Comparison of ENCODE assay signal across 8 mouse cellular contexts in the genomic region with DNA sequence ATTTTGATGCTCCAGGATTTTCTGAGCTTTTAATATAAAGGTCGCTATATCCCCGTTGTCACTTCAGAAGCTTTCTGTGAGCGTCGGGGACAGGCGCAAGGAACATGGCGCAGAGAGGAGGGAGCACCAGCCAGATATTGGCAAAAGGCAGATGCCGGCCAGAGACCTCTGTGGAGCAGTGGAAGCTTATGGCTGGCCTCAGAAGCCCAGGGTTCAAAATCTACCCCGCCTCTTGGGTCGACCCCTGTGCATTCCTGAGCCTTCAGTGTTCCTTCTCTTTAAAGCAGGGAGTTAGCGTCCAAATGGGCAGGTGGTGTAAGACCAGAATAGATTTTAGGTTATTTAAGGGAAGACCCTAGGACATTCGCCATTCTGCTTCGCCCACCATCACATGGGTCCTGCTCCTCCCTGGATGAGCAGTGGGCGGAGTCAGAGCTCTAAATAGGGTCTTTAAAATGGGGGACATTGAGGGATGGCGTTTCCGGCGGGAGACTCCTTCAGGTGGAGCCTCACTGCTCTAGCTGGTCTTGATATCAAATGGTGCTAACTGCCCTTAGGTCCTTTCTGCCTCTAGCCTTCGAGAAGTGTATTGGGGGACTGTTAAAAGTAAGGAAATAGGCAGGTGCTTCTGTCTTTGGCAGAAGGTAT. TPM values are rescaled to one million over a fixed set of nuclear protein-coding genes. Genes with fewer than 3 reads are reported as not detected.
A peak's percentile ranks its signal among the peaks of the same experiment; 100 is the strongest.
DNase-seq lines count a peak whose midpoint lies in the region; ATAC-seq lines count a peak whose summit lies in the region.

No protein-coding gene starts in this region.

- H3K27me3 ChIP-seq in lung, embryonic 16.5 days (ENCODE audit: control insufficient read depth, insufficient read depth, low read depth, low read length) = peaks cover 16% of the 10 kb centered on the region
- H3K27me3 ChIP-seq in intestine, embryonic 16.5 days (replicated peaks; ENCODE audit: control insufficient read depth, insufficient read depth, low read length) = peaks cover 10% of the 10 kb centered on the region
- H3K27me3 ChIP-seq in stomach, embryonic 14.5 days (ENCODE audit: control insufficient read depth, insufficient read depth, low read length) = 0 out of 2 replicates have a peak, but pooled peaks cover 4% of the 10 kb centered on the region

- H3K4me1 ChIP-seq in lung, embryonic 16.5 days (replicated peaks; ENCODE audit: control insufficient read depth, insufficient read depth, low read length) = peaks cover 6% of the 10 kb centered on the region
- no peaks in the 10 kb centered on the region for H3K4me1 ChIP-seq in intestine, embryonic 16.5 days (ENCODE audit: control insufficient read depth, insufficient read depth, low read length)
- H3K4me1 ChIP-seq in stomach, embryonic 14.5 days (ENCODE audit: control insufficient read depth, insufficient read depth, low read length) = no peaks in the 10 kb centered on the region

- no peaks in the 10 kb centered on the region for H3K36me3 ChIP-seq in lung, embryonic 16.5 days (ENCODE audit: control insufficient read depth, insufficient read depth, low read length)
- H3K36me3 ChIP-seq in intestine, embryonic 16.5 days (ENCODE audit: control insufficient read depth, insufficient read depth, low read length) = no peaks in the 10 kb centered on the region
- H3K36me3 ChIP-seq in stomach, embryonic 14.5 days (ENCODE audit: control insufficient read depth, insufficient read depth, low read length) = no peaks in the 10 kb centered on the region

- no peak for ATAC-seq in lung, embryonic 16.5 days (ENCODE audit: low read depth)
- ATAC-seq in intestine, embryonic 16.5 days = no peak
- ATAC-seq in stomach, embryonic 14.5 days (ENCODE audit: insufficient number of reproducible peaks, insufficient read depth, low FRiP score, low read depth) = no peak

- H3K9ac ChIP-seq in lung, embryonic 16.5 days (ENCODE audit: low read length) = no peak overlapping the region
- H3K9ac ChIP-seq in intestine, embryonic 16.5 days (ENCODE audit: low read depth, low read length) = peak overlapping the region; percentile 50; the same call in 1 of the 2 replicates
- no peak overlapping the region for H3K9ac ChIP-seq in stomach, embryonic 14.5 days (replicated peaks; ENCODE audit: low read depth, low read length)

- H3K9me3 ChIP-seq in lung, embryonic 16.5 days (ENCODE audit: control insufficient read depth, low read length) = no peaks in the 10 kb centered on the region
- no peaks in the 10 kb centered on the region for H3K9me3 ChIP-seq in intestine, embryonic 16.5 days (ENCODE audit: control insufficient read depth, low read length)
- H3K9me3 ChIP-seq in stomach, embryonic 14.5 days (ENCODE audit: control insufficient read depth, low read depth, low read length) = no peaks in the 10 kb centered on the region

- peak overlapping the region; percentile 24 for H3K4me3 ChIP-seq in lung, embryonic 16.5 days (ENCODE audit: low read length)
- H3K4me3 ChIP-seq in intestine, embryonic 16.5 days (ENCODE audit: low read length) = peak overlapping the region; percentile 30
- peak overlapping the region; percentile 16; the same call in 1 of the 2 replicates for H3K4me3 ChIP-seq in stomach, embryonic 14.5 days (ENCODE audit: low read depth, low read length)

- no peak overlapping the region for H3K27ac ChIP-seq in lung, embryonic 16.5 days (ENCODE audit: low read length)
- no peak overlapping the region for H3K27ac ChIP-seq in intestine, embryonic 16.5 days (ENCODE audit: low read length)
- no peak overlapping the region for H3K27ac ChIP-seq in stomach, embryonic 14.5 days (ENCODE audit: low read length)

- peak overlapping the region; percentile 51 for H3K4me2 ChIP-seq in lung, embryonic 16.5 days (ENCODE audit: low read depth, low read length)
- H3K4me2 ChIP-seq in intestine, embryonic 16.5 days (ENCODE audit: low read depth, low read length) = peak overlapping the region; percentile 48
- peak overlapping the region; percentile 47 for H3K4me2 ChIP-seq in stomach, embryonic 14.5 days (replicated peaks; ENCODE audit: low read depth, low read length)

- 13% methylated on average over 17 of the region's 17 CpGs for WGBS in lung, embryonic 16.5 days
- WGBS in intestine, embryonic 16.5 days = 7% methylated on average over 17 of the region's 17 CpGs
- WGBS in stomach, embryonic 14.5 days = 6% methylated on average over 17 of the region's 17 CpGs

- DNase-seq in cerebellum, adult 9-10 months = peak; percentile 67
- DNase-seq in cerebellum, postnatal 36 days = no peak
- DNase-seq in lung, adult 18-20 months = no peak
- no peak for DNase-seq in urinary bladder, postnatal 36 days (ENCODE audit: low spot score in 2 of 2)
- no peak for DNase-seq in adrenal gland, adult 2 months

RNA-seq across cellular contexts. Expression of gene Crhr1, which starts 25.7 kb away (rescaled TPM):
- not detected in 2 replicates for polyA plus RNA-seq in lung, embryonic 16.5 days (2015; fragmentation: Nextera tagmentation; extraction: Ambion mirVana)
- polyA plus RNA-seq in intestine, embryonic 16.5 days (2015; fragmentation: Nextera tagmentation; extraction: Ambion mirVana) = 0.12 TPM in 1 of 2 replicates, not detected in the other
- polyA plus RNA-seq in stomach, embryonic 14.5 days (2014; fragmentation: Nextera tagmentation; extraction: Ambion mirVana) = 0.39 and 0.93 TPM in 2 replicates
- total RNA-seq in adrenal gland, adult 2 months (2021) = not detected
- polyA plus RNA-seq in adrenal gland, adult 2 months (2012; rRNA removed) = 0.11 TPM in 1 of 2 replicates, not detected in the other

RNA-seq across cellular contexts. Expression of gene Sppl2c, which starts 27.7 kb away (rescaled TPM):
- not detected in 2 replicates for polyA plus RNA-seq in lung, embryonic 16.5 days (2015; fragmentation: Nextera tagmentation; extraction: Ambion mirVana)
- polyA plus RNA-seq in intestine, embryonic 16.5 days (2015; fragmentation: Nextera tagmentation; extraction: Ambion mirVana) = not detected in 2 replicates
- polyA plus RNA-seq in stomach, embryonic 14.5 days (2014; fragmentation: Nextera tagmentation; extraction: Ambion mirVana) = not detected in 2 replicates
- not detected for total RNA-seq in adrenal gland, adult 2 months (2021)
- polyA plus RNA-seq in adrenal gland, adult 2 months (2012; rRNA removed) = not detected in 2 replicates
